Mouse (Mus musculus): ENCODE data around the gene Gm9747. TPM values are rescaled to one million over a fixed set of nuclear protein-coding genes. Genes with fewer than 3 reads are reported as not detected.

The Gm9747 gene
- total RNA-seq, 2 experiments from 2014 or later, result not detected

Other genes starting within 250 kb of the Gm9747 start
- 10 to 100 TPM; 37.5 to 38.0 TPM for gene Irs1, start 58.3 kb downstream of the Gm9747 start, total RNA-seq (2021)
- 10 to 100 TPM; 10.1 to 11.5 TPM for gene Rhbdd1, start 83.3 kb downstream of the Gm9747 start, total RNA-seq (2021)

All from heart, postnatal 14 days (tissue).